Mouse (Mus musculus): ENCODE data around the gene Zfhx3.

DNA sequence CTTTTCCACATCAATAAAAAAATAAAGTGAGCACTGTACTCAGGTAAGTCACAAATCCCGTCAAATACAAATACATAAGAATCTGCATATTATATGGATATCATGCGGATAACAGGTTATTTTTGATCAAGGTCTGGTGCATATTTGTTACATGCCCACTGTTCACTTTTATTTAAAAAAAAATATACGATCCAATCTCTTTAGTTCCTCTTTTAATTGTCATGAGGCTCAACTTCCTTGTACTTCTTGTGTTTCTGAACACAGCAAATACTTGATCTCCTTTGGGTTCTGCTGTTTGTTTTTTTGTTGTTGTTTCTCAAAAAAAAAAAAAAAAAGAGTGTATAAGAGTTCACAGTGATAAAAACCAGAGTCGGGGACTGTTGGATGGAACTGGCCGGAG is 1052.4 kb downstream of the Zfhx3 start:
- TF ChIP-seq CTCF (IDR thresholded peaks at IDR 0.05; ENCODE audit: low read depth, low read length) (no peak), POLR2A (IDR thresholded peaks at IDR 0.05; ENCODE audit: insufficient read depth, low read length) (no peak), EP300 (IDR thresholded peaks at IDR 0.05; ENCODE audit: insufficient read depth, low read depth, low read length) (no peak)
